Mouse (Mus musculus) C2C12 (cell line): ENCODE data around the gene Kcnc1. TPM values are rescaled to one million over a fixed set of nuclear protein-coding genes. Genes with fewer than 3 reads are reported as not detected.

Source experiments
- H3K27me3 ChIP-seq: one replicate; pipeline ENCODE4 v1.6.1; 2011; ENCODE audit not compliant: control insufficient read depth, insufficient read depth, insufficient read length
- H3K36me3 ChIP-seq: one replicate; pipeline ENCODE4 v1.6.1; 2011; ENCODE audit not compliant: control insufficient read depth, insufficient read depth
- H3K4me3 ChIP-seq: one replicate; pipeline ENCODE4 v1.5.1; 2011; ENCODE audit warnings: mild to moderate bottlenecking, control low read depth; ENCODE audit not compliant: poor library complexity, insufficient read depth, severe bottlenecking
- H3K79me2 ChIP-seq: one replicate; pipeline ENCODE4 v1.6.1; 2011; ENCODE audit not compliant: control insufficient read depth, insufficient read depth
- H3K79me3 ChIP-seq: one replicate; pipeline ENCODE4 v1.6.1; 2011; ENCODE audit warnings: low read depth, control low read depth
- H3ac ChIP-seq: one replicate; pipeline ENCODE3; 2011; ENCODE audit warnings: low read depth; ENCODE audit not compliant: control insufficient read depth, insufficient read length
- CEBPB ChIP-seq: IDR thresholded peaks from one replicate; pipeline ENCODE4 v1.6.1; 2011; ENCODE audit warnings: low read depth, mild to moderate bottlenecking, control low read depth, moderate library complexity
- CTCF ChIP-seq: IDR thresholded peaks from one replicate; pipeline ENCODE4 v1.5.1; 2011; ENCODE audit not compliant: control insufficient read depth, insufficient read depth, insufficient read length
- FOSL1 ChIP-seq: IDR thresholded peaks from one replicate; pipeline ENCODE4 v1.8.0; 2011; ENCODE audit warnings: mild to moderate bottlenecking, low read length; ENCODE audit not compliant: poor library complexity, insufficient read depth, severe bottlenecking
- MAX ChIP-seq: IDR thresholded peaks from one replicate; pipeline ENCODE4 v1.6.1; 2011; ENCODE audit warnings: mild to moderate bottlenecking, control low read depth
- MYOD1 ChIP-seq: IDR thresholded peaks from one replicate; pipeline ENCODE4 v1.6.1; 2011; ENCODE audit warnings: low read depth; ENCODE audit not compliant: control insufficient read depth, insufficient read length
- MYOG ChIP-seq: IDR thresholded peaks from one replicate; pipeline ENCODE4 v1.6.1; 2011; ENCODE audit not compliant: control insufficient read depth, insufficient read length; ENCODE audit errors: extremely low read depth
- USF1 ChIP-seq: IDR thresholded peaks from one replicate; pipeline ENCODE4 v1.6.1; 2011; ENCODE audit warnings: low read depth, mild to moderate bottlenecking, control low read depth, moderate library complexity
- polyA plus RNA-seq: library from polyadenylated mRNA; unstranded; fragments of >200 nt; fragmentation: generic; extraction: Trizol; gene quantifications from one replicate; pipeline ENCODE4 v1.2.1, GENCODE M21; 2012; ENCODE audit warnings: missing spikeins

Gene Kcnc1
- polyA plus RNA-seq, 1 experiment = 0.01 TPM

GRCm38 (mm10) chr7:46487354-46487753, 91.1 kb downstream of the Kcnc1 start:
- Histone ChIP-seq H3K79me2 (no peaks in the 10 kb centered on the region), H3K36me3 (no peaks in the 10 kb centered on the region), H3K4me3 (no peak overlapping the region), H3K79me3 (no peaks in the 10 kb centered on the region), H3ac (no peak overlapping the region), H3K27me3 (peaks cover 10% of the 10 kb centered on the region)
- TF ChIP-seq MYOD1 = no peak
- TF ChIP-seq USF1 = no peak
- TF ChIP-seq MAX = no peak
- TF ChIP-seq CEBPB = no peak
- no peak for TF ChIP-seq CTCF
- no peak for TF ChIP-seq MYOG
- TF ChIP-seq FOSL1 = no peak

Other genes with a start within 250 kb of the Kcnc1 start
- gene Abcc8, start 216.5 kb upstream of the Kcnc1 start, polyA plus RNA-seq = not detected
- gene Ush1c, start 158.0 kb upstream of the Kcnc1 start, polyA plus RNA-seq = not detected
- 0.04 TPM for gene Otog, start 155.5 kb upstream of the Kcnc1 start, polyA plus RNA-seq
- gene Myod1, start 20.0 kb upstream of the Kcnc1 start, polyA plus RNA-seq = 278 TPM
- 8.6 TPM for gene Sergef, start 243.3 kb downstream of the Kcnc1 start, polyA plus RNA-seq